Mouse (Mus musculus): ENCODE results near the gene Gm1140.
"Not testable (repeated sequence)": the region's sequence is repeated elsewhere in the genome, so short reads cannot be mapped to it uniquely, and the experiment has no call there.

Gm1140 gene

DNA sequence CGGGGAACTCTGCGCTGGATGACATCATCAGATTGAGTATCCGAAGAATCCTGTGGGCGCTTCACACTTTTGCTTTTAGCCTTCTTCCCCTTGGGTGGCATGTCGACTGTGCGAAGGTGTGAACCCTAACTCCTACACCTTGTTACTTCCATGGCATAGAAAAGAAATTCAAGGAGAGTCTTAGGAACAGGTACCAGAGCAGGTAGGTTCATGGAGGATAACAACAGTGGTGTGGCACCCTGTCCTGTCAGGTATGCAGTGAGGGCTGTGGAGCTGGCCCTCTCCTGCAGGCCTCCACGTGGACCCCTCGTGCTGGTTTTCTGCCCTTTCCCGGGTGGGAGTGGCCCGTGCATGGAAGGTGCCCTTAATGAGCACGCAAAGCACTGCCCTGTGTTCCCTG, at the start of gene Gm1140:
TSS of gene Gm1140 (minus strand) at position 101 of the 400 bp plus-strand sequence.
- ATAC-seq (ENCODE audit: insufficient number of reproducible peaks, low FRiP score, low TSS enrichment) = not testable (repeated sequence)

DNA sequence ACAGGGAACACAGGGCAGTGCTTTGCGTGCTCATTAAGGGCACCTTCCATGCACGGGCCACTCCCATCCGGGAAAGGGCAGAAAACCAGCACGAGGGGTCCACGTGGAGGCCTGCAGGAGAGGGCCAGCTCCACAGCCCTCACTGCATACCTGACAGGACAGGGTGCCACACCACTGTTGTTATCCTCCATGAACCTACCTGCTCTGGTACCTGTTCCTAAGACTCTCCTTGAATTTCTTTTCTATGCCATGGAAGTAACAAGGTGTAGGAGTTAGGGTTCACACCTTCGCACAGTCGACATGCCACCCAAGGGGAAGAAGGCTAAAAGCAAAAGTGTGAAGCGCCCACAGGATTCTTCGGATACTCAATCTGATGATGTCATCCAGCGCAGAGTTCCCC, 2.0 kb upstream of the Gm1140 start, which contains the start of gene Gm14692:
TSS of gene Gm14692 (plus strand) at position 301 of the 400 bp plus-strand sequence.
- not testable (repeated sequence) for ATAC-seq (ENCODE audit: insufficient number of reproducible peaks, low FRiP score, low TSS enrichment)

Measured in cerebellum, adult (tissue).